Mouse (Mus musculus) embryonic facial prominence, embryonic 14.5 days (tissue): ENCODE data around the gene B230104I21Rik. TPM values are rescaled to one million over a fixed set of nuclear protein-coding genes. Genes with fewer than 3 reads are reported as not detected.
A peak's percentile ranks its signal among the peaks of the same experiment; 100 is the strongest.

Source experiments
- ATAC-seq: fragments of 200-750 bp; cut with Nextera tagmentation; 2 replicates; pipeline ENCODE4 v1.8.0; 2017; ENCODE audit warnings: low read depth, moderate number of reproducible peaks, moderate TSS enrichment
- DNase-seq: peaks from one replicate; pipeline ENCODE4 v3.0.0-alpha.2; 2015; ENCODE audit warnings: low spot score
- H3K27ac ChIP-seq: fragments of 300-500 bp; sonication (generic); replicated peaks from 2 replicates; pipeline ENCODE4 v1.5.1; 2014; ENCODE audit warnings: low read depth, mild to moderate bottlenecking, low read length, moderate library complexity
- H3K27me3 ChIP-seq: fragments of 300-500 bp; sonication (generic); replicated peaks from 2 replicates; pipeline ENCODE4 v1.6.1; 2014; ENCODE audit warnings: low read length; ENCODE audit not compliant: control insufficient read depth, insufficient read depth
- H3K36me3 ChIP-seq: fragments of 300-500 bp; sonication (generic); 2 replicates; pipeline ENCODE4 v1.6.1; 2014; ENCODE audit warnings: low read length, mixed read lengths; ENCODE audit not compliant: control insufficient read depth, insufficient read depth
- H3K4me1 ChIP-seq: fragments of 300-500 bp; sonication (generic); 2 replicates; pipeline ENCODE4 v1.6.1; 2014; ENCODE audit warnings: antibody characterized with exemption, low read length; ENCODE audit not compliant: control insufficient read depth, insufficient read depth
- H3K4me2 ChIP-seq: fragments of 300-500 bp; sonication (generic); 2 replicates; pipeline ENCODE4 v1.6.1; 2014; ENCODE audit warnings: low read depth, mild to moderate bottlenecking, low read length, moderate library complexity, mixed read lengths
- H3K4me3 ChIP-seq: fragments of 300-500 bp; sonication (generic); 2 replicates; pipeline ENCODE4 v1.5.1; 2014; ENCODE audit warnings: low read depth, mild to moderate bottlenecking, low read length
- H3K9ac ChIP-seq: fragments of 300-500 bp; sonication (generic); 2 replicates; pipeline ENCODE4 v1.6.1; 2014; ENCODE audit warnings: low read depth, mild to moderate bottlenecking, low read length, moderate library complexity, mixed read lengths
- H3K9me3 ChIP-seq: fragments of 300-500 bp; sonication (generic); 2 replicates; pipeline ENCODE4 v1.6.1; 2016; ENCODE audit warnings: low read length; ENCODE audit not compliant: control insufficient read depth
- WGBS: fragments of 180-500 bp; shearing (Covaris S2); extraction: QIAGEN DNeasy Blood & Tissue Kit; methylation state at CpG from one replicate; pipeline ENCODE4 v1.1.7; 2014; 5-methylcytosine and 5-hydroxymethylcytosine counted together
- polyA plus RNA-seq: library from polyadenylated mRNA; unstranded; fragments of >200 nt; fragmentation: Nextera tagmentation; extraction: Ambion mirVana; gene quantifications from 2 replicates; pipeline ENCODE4 v1.2.1, GENCODE M21; 2014

B230104I21Rik gene
- polyA plus RNA-seq, 1 experiment from 2014 or later: not detected

GRCm38 (mm10) chr4:154375939-154376625 lies 40.2 kb downstream of the B230104I21Rik start:
- H3K4me2 ChIP-seq: no peak overlapping the region
- H3K9ac ChIP-seq: no peak overlapping the region
- H3K36me3 ChIP-seq: no peaks in the 10 kb centered on the region
- no peaks in the 10 kb centered on the region for H3K4me1 ChIP-seq
- no peak overlapping the region for H3K27ac ChIP-seq
- no peak overlapping the region for H3K4me3 ChIP-seq
- H3K9me3 ChIP-seq: no peaks in the 10 kb centered on the region
- no peak for DNase-seq
- ATAC-seq: no peak
- WGBS: 82% methylated on average over 10 of the region's 10 CpGs
- H3K27me3 ChIP-seq: no peaks in the 10 kb centered on the region

GRCm38 (mm10) chr4:154378876-154379275 lies 42.9 kb downstream of the B230104I21Rik start:
- no peak overlapping the region for H3K4me3 ChIP-seq
- H3K27ac ChIP-seq: no peak overlapping the region
- no peak overlapping the region for H3K9ac ChIP-seq
- 89% methylated on average over 2 of the region's 2 CpGs for WGBS
- DNase-seq (no peak), ATAC-seq (no peak)
- no peaks in the 10 kb centered on the region for H3K36me3 ChIP-seq
- H3K4me2 ChIP-seq: no peak overlapping the region
- no peaks in the 10 kb centered on the region for H3K4me1 ChIP-seq
- H3K9me3 ChIP-seq: no peaks in the 10 kb centered on the region
- H3K27me3 ChIP-seq: no peaks in the 10 kb centered on the region

GRCm38 (mm10) chr4:154385208-154385607 lies 49.3 kb downstream of the B230104I21Rik start:
- Histone ChIP-seq H3K27me3 (no peaks in the 10 kb centered on the region), H3K4me2 (no peak overlapping the region), H3K4me3 (no peak overlapping the region), H3K9me3 (no peaks in the 10 kb centered on the region), H3K27ac (peak overlapping the region; percentile 68), H3K4me1 (peaks cover 35% of the 10 kb centered on the region), H3K36me3 (no peaks in the 10 kb centered on the region), H3K9ac (no peak overlapping the region)
- DNase-seq (peak; percentile 46), ATAC-seq (peak; percentile 12; the same call in 1 of the 2 replicates)
- WGBS: 34% methylated on average over 8 of the region's 8 CpGs

DNA sequence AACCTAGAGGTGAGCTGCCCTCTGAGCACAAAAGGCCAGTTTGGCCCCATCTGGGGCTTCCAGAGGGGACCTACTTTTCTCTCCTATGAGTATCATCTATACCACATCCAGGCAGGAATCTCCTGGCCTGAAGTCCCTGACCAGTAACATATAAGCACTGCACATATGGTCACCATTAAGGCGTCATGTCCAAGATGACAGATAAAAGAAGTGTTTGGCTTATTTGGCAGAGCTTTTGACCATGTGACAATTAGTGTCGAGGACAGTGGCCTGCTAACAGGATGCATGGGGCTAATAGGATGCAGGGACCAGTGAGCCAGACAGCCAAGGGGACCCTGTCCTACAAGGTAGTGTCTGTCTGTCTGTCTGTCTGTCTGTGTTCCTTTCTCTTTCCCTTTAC lies 50.0 kb downstream of the B230104I21Rik start:
- no peak for DNase-seq
- 51% methylated on average over 2 of the region's 2 CpGs for WGBS

GRCm38 (mm10) chr4:154386810-154387209 lies 50.9 kb downstream of the B230104I21Rik start:
- H3K27me3 ChIP-seq: no peaks in the 10 kb centered on the region
- H3K4me2 ChIP-seq: no peak overlapping the region
- DNase-seq: peak; percentile 57
- H3K9me3 ChIP-seq: no peaks in the 10 kb centered on the region
- peaks cover 49% of the 10 kb centered on the region for H3K4me1 ChIP-seq
- H3K9ac ChIP-seq: no peak overlapping the region
- H3K27ac ChIP-seq: 0 out of 2 replicates have a peak overlapping the region, but pooled peaks have one; percentile 8
- 18% methylated on average over 8 of the region's 8 CpGs for WGBS
- no peaks in the 10 kb centered on the region for H3K36me3 ChIP-seq
- ATAC-seq: peak; percentile 23; the same call in 1 of the 2 replicates
- H3K4me3 ChIP-seq: no peak overlapping the region

More for the DNA sequence above, 50.0 kb downstream of the B230104I21Rik start:
- Histone ChIP-seq H3K27ac (peak overlapping the region; percentile 68; the same call in 1 of the 2 replicates), H3K4me1 (peaks cover 42% of the 10 kb centered on the region), H3K9me3 (no peaks in the 10 kb centered on the region), H3K4me2 (no peak overlapping the region), H3K4me3 (no peak overlapping the region), H3K9ac (no peak overlapping the region), H3K27me3 (no peaks in the 10 kb centered on the region), H3K36me3 (no peaks in the 10 kb centered on the region)
- no peak for ATAC-seq

GRCm38 (mm10) chr4:154389641-154390040 lies 53.7 kb downstream of the B230104I21Rik start:
- H3K27me3 ChIP-seq: no peaks in the 10 kb centered on the region
- H3K4me2 ChIP-seq: no peak overlapping the region
- H3K27ac ChIP-seq: peak overlapping the region; percentile 33; the same call in 1 of the 2 replicates
- DNase-seq: no peak
- H3K9me3 ChIP-seq: no peaks in the 10 kb centered on the region
- 79% methylated on average over 2 of the region's 2 CpGs for WGBS
- no peak overlapping the region for H3K4me3 ChIP-seq
- no peak for ATAC-seq
- no peak overlapping the region for H3K9ac ChIP-seq
- H3K4me1 ChIP-seq: peaks cover 54% of the 10 kb centered on the region
- H3K36me3 ChIP-seq: no peaks in the 10 kb centered on the region

GRCm38 (mm10) chr4:154390333-154391080 lies 54.6 kb downstream of the B230104I21Rik start:
- H3K9me3 ChIP-seq: no peaks in the 10 kb centered on the region
- H3K4me1 ChIP-seq: peaks cover 46% of the 10 kb centered on the region
- H3K27me3 ChIP-seq: no peaks in the 10 kb centered on the region
- H3K27ac ChIP-seq: peak overlapping the region; percentile 44
- H3K36me3 ChIP-seq: no peaks in the 10 kb centered on the region
- H3K4me3 ChIP-seq: no peak overlapping the region
- peak; percentile 69 for DNase-seq
- 14% methylated on average over 20 of the region's 20 CpGs for WGBS
- H3K4me2 ChIP-seq: no peak overlapping the region
- H3K9ac ChIP-seq: peak overlapping the region; percentile 41; the same call in 1 of the 2 replicates
- peak; percentile 24; the same call in 1 of the 2 replicates for ATAC-seq

GRCm38 (mm10) chr4:154392641-154393040 lies 56.7 kb downstream of the B230104I21Rik start:
- Histone ChIP-seq H3K27ac (no peak overlapping the region), H3K4me1 (peaks cover 27% of the 10 kb centered on the region), H3K4me2 (no peak overlapping the region), H3K4me3 (no peak overlapping the region), H3K9me3 (no peaks in the 10 kb centered on the region), H3K36me3 (no peaks in the 10 kb centered on the region), H3K27me3 (no peaks in the 10 kb centered on the region), H3K9ac (no peak overlapping the region)
- WGBS: 79% methylated on average over 1 of the region's 1 CpGs
- DNase-seq (no peak), ATAC-seq (no peak)
